Mouse (Mus musculus) NIH3T3 (cell line): Measurements from ENCODE around the gene Atg2a.

ENCODE experiments used
- DNase-seq: peaks from one replicate; pipeline ENCODE4 v3.0.0-alpha.2; 2012; ENCODE audit warnings: low read depth

Gene Atg2a

GRCm38 (mm10) chr19:6247526-6248300 is 6.2 kb downstream of the Atg2a start:
- DNase-seq, result no peak

- no peak for DNase-seq
Measured at GRCm38 (mm10) chr19:6253021-6253420, 11.6 kb downstream of the Atg2a start.

GRCm38 (mm10) chr19:6260428-6260827 is 19.0 kb downstream of the Atg2a start:
- DNase-seq, result peak; percentile 62

- peak; percentile 24 for DNase-seq
Measured at GRCm38 (mm10) chr19:6260946-6261345, 19.5 kb downstream of the Atg2a start.

- no peak for DNase-seq
Measured at GRCm38 (mm10) chr19:6261379-6261778, 19.9 kb downstream of the Atg2a start.

GRCm38 (mm10) chr19:6262222-6262621 is 20.8 kb downstream of the Atg2a start:
- DNase-seq, result peak; percentile 82

GRCm38 (mm10) chr19:6262839-6263433 is 21.5 kb downstream of the Atg2a start:
- DNase-seq, result no peak

GRCm38 (mm10) chr19:6264200-6264599 is 22.7 kb downstream of the Atg2a start:
- DNase-seq, result no peak

- no peak for DNase-seq
Measured at GRCm38 (mm10) chr19:6264945-6265344, 23.5 kb downstream of the Atg2a start.

- no peak for DNase-seq
Measured at GRCm38 (mm10) chr19:6265727-6266182, 24.3 kb downstream of the Atg2a start.

GRCm38 (mm10) chr19:6267306-6268169 is 26.1 kb downstream of the Atg2a start:
- no peak for DNase-seq

GRCm38 (mm10) chr19:6268170-6268528 is 26.7 kb downstream of the Atg2a start:
- DNase-seq, result peak; percentile 95

GRCm38 (mm10) chr19:6268670-6269132 is 27.2 kb downstream of the Atg2a start:
- peak; percentile 54 for DNase-seq

- DNase-seq, result no peak
Measured at GRCm38 (mm10) chr19:6269798-6270475, 28.5 kb downstream of the Atg2a start.

- DNase-seq, result no peak
Measured at GRCm38 (mm10) chr19:6270661-6271060, 29.2 kb downstream of the Atg2a start.

- no peak for DNase-seq
Measured at GRCm38 (mm10) chr19:6271206-6271605, 29.7 kb downstream of the Atg2a start.

GRCm38 (mm10) chr19:6272053-6272452 is 30.6 kb downstream of the Atg2a start:
- DNase-seq, result no peak

GRCm38 (mm10) chr19:6272738-6273137 is 31.3 kb downstream of the Atg2a start:
- peak; percentile 79 for DNase-seq

GRCm38 (mm10) chr19:6273592-6273991 is 32.1 kb downstream of the Atg2a start:
- no peak for DNase-seq

- no peak for DNase-seq
Measured at GRCm38 (mm10) chr19:6273998-6274608, 32.6 kb downstream of the Atg2a start.

GRCm38 (mm10) chr19:6275740-6276389 is 34.4 kb downstream of the Atg2a start:
- peak; percentile 57 for DNase-seq
